Mouse (Mus musculus): ENCODE data around the gene Inpp1. TPM values are rescaled to one million over a fixed set of nuclear protein-coding genes. Genes with fewer than 3 reads are reported as not detected.
"Not testable (repeated sequence)": the region's sequence is repeated elsewhere in the genome, so short reads cannot be mapped to it uniquely, and the experiment has no call there.

Gene Inpp1
- polyA plus RNA-seq (2014; fragmentation: Nextera tagmentation; extraction: Ambion mirVana) = 16.0 and 18.6 TPM in 2 replicates

GRCm38 (mm10) chr1:52816910-52817812, at the start of gene Inpp1:
Gene Inpp1, minus strand, starts transcription at chr1:52817688.
- DNase-seq (ENCODE audit: low spot score) (peak; percentile 77), ATAC-seq (ENCODE audit: insufficient number of reproducible peaks, low FRiP score, low TSS enrichment, low read depth) (peak; percentile 84)
- no peaks in the 10 kb centered on the region for H3K4me1 ChIP-seq (ENCODE audit: control insufficient read depth, insufficient read depth, low read length)
- H3K27me3 ChIP-seq (ENCODE audit: control insufficient read depth, insufficient read depth, low read length) = no peaks in the 10 kb centered on the region
- H3K27ac ChIP-seq (replicated peaks; ENCODE audit: low read depth, low read length) = no peak within 1 kb of the TSS; the same call in 1 of the 2 replicates
- no peaks in the 10 kb centered on the region for H3K36me3 ChIP-seq (ENCODE audit: control insufficient read depth, insufficient read depth, low read length)
- H3K4me2 ChIP-seq (ENCODE audit: low read depth, severe bottlenecking) = peak within 1 kb of the TSS; percentile 76
- peak within 1 kb of the TSS; percentile 86 for H3K9ac ChIP-seq (ENCODE audit: low read length)
- H3K9me3 ChIP-seq (ENCODE audit: control insufficient read depth, low read length) = no peaks in the 10 kb centered on the region
- WGBS = 1% methylated on average over 53 of the region's 59 CpGs
- peak within 1 kb of the TSS; percentile 65 for H3K4me3 ChIP-seq (ENCODE audit: low read depth, low read length)

GRCm38 (mm10) chr1:52866007-52866406, 48.5 kb upstream of the Inpp1 start:
- ATAC-seq (ENCODE audit: insufficient number of reproducible peaks, low FRiP score, low TSS enrichment, low read depth) (no peak), DNase-seq (ENCODE audit: low spot score) (no peak)
- Histone ChIP-seq H3K4me1 (ENCODE audit: control insufficient read depth, insufficient read depth, low read length) (no peaks in the 10 kb centered on the region), H3K9ac (ENCODE audit: low read length) (no peak overlapping the region), H3K36me3 (ENCODE audit: control insufficient read depth, insufficient read depth, low read length) (no peaks in the 10 kb centered on the region), H3K27ac (replicated peaks; ENCODE audit: low read depth, low read length) (no peak overlapping the region), H3K4me2 (ENCODE audit: low read depth, severe bottlenecking) (no peak overlapping the region), H3K4me3 (ENCODE audit: low read depth, low read length) (no peak overlapping the region), H3K9me3 (ENCODE audit: control insufficient read depth, low read length) (no peaks in the 10 kb centered on the region), H3K27me3 (ENCODE audit: control insufficient read depth, insufficient read depth, low read length) (no peaks in the 10 kb centered on the region)
- WGBS = 91% methylated on average over 3 of the region's 3 CpGs

- no peak for ATAC-seq (ENCODE audit: insufficient number of reproducible peaks, low FRiP score, low TSS enrichment, low read depth)
- DNase-seq (ENCODE audit: low spot score) = no peak
- H3K27me3 ChIP-seq (ENCODE audit: control insufficient read depth, insufficient read depth, low read length) = no peaks in the 10 kb centered on the region
- H3K9ac ChIP-seq (ENCODE audit: low read length) = no peak overlapping the region
- H3K4me3 ChIP-seq (ENCODE audit: low read depth, low read length) = no peak overlapping the region
- no peak overlapping the region for H3K27ac ChIP-seq (replicated peaks; ENCODE audit: low read depth, low read length)
- no peaks in the 10 kb centered on the region for H3K36me3 ChIP-seq (ENCODE audit: control insufficient read depth, insufficient read depth, low read length)
- H3K4me2 ChIP-seq (ENCODE audit: low read depth, severe bottlenecking) = no peak overlapping the region
- WGBS = 87% methylated on average over 1 of the region's 1 CpGs
- no peaks in the 10 kb centered on the region for H3K4me1 ChIP-seq (ENCODE audit: control insufficient read depth, insufficient read depth, low read length)
- H3K9me3 ChIP-seq (ENCODE audit: control insufficient read depth, low read length) = no peaks in the 10 kb centered on the region
Observed at GRCm38 (mm10) chr1:52864220-52864619, 46.7 kb upstream of the Inpp1 start.

- H3K27ac ChIP-seq (replicated peaks; ENCODE audit: low read depth, low read length) = no peak overlapping the region
- no peaks in the 10 kb centered on the region for H3K4me1 ChIP-seq (ENCODE audit: control insufficient read depth, insufficient read depth, low read length)
- no peak for DNase-seq (ENCODE audit: low spot score)
- WGBS = 90% methylated on average over 7 of the region's 7 CpGs
- ATAC-seq (ENCODE audit: insufficient number of reproducible peaks, low FRiP score, low TSS enrichment, low read depth) = no peak
- H3K4me3 ChIP-seq (ENCODE audit: low read depth, low read length) = no peak overlapping the region
- H3K4me2 ChIP-seq (ENCODE audit: low read depth, severe bottlenecking) = no peak overlapping the region
- H3K36me3 ChIP-seq (ENCODE audit: control insufficient read depth, insufficient read depth, low read length) = no peaks in the 10 kb centered on the region
- H3K27me3 ChIP-seq (ENCODE audit: control insufficient read depth, insufficient read depth, low read length) = no peaks in the 10 kb centered on the region
- no peak overlapping the region for H3K9ac ChIP-seq (ENCODE audit: low read length)
- H3K9me3 ChIP-seq (ENCODE audit: control insufficient read depth, low read length) = no peaks in the 10 kb centered on the region
Observed at GRCm38 (mm10) chr1:52855904-52856601, 38.6 kb upstream of the Inpp1 start.

- not testable (repeated sequence) for DNase-seq (ENCODE audit: low spot score); H3K36me3 ChIP-seq (ENCODE audit: control insufficient read depth, insufficient read depth, low read length); H3K27ac ChIP-seq (replicated peaks; ENCODE audit: low read depth, low read length); H3K9me3 ChIP-seq (ENCODE audit: control insufficient read depth, low read length); H3K4me2 ChIP-seq (ENCODE audit: low read depth, severe bottlenecking); H3K9ac ChIP-seq (ENCODE audit: low read length); H3K4me3 ChIP-seq (ENCODE audit: low read depth, low read length); ATAC-seq (ENCODE audit: insufficient number of reproducible peaks, low FRiP score, low TSS enrichment, low read depth); H3K27me3 ChIP-seq (ENCODE audit: control insufficient read depth, insufficient read depth, low read length); H3K4me1 ChIP-seq (ENCODE audit: control insufficient read depth, insufficient read depth, low read length)
- WGBS = no CpG with 5 or more reads among the region's 1 CpGs
Observed at GRCm38 (mm10) chr1:52854029-52854428, 36.5 kb upstream of the Inpp1 start.

- no peak overlapping the region for H3K9ac ChIP-seq (ENCODE audit: low read length)
- H3K4me2 ChIP-seq (ENCODE audit: low read depth, severe bottlenecking) = no peak overlapping the region
- H3K4me1 ChIP-seq (ENCODE audit: control insufficient read depth, insufficient read depth, low read length) = peaks cover 4% of the 10 kb centered on the region; the same call in 1 of the 2 replicates
- 82% methylated on average over 4 of the region's 4 CpGs for WGBS
- no peaks in the 10 kb centered on the region for H3K9me3 ChIP-seq (ENCODE audit: control insufficient read depth, low read length)
- no peak overlapping the region for H3K27ac ChIP-seq (replicated peaks; ENCODE audit: low read depth, low read length)
- ATAC-seq (ENCODE audit: insufficient number of reproducible peaks, low FRiP score, low TSS enrichment, low read depth) = no peak
- no peaks in the 10 kb centered on the region for H3K27me3 ChIP-seq (ENCODE audit: control insufficient read depth, insufficient read depth, low read length)
- no peak overlapping the region for H3K4me3 ChIP-seq (ENCODE audit: low read depth, low read length)
- no peaks in the 10 kb centered on the region for H3K36me3 ChIP-seq (ENCODE audit: control insufficient read depth, insufficient read depth, low read length)
- DNase-seq (ENCODE audit: low spot score) = no peak
Observed at GRCm38 (mm10) chr1:52849422-52849821, 31.9 kb upstream of the Inpp1 start.

- ATAC-seq (ENCODE audit: insufficient number of reproducible peaks, low FRiP score, low TSS enrichment, low read depth) (no peak), DNase-seq (ENCODE audit: low spot score) (no peak)
- 92% methylated on average over 4 of the region's 4 CpGs for WGBS
- no peak overlapping the region for H3K4me2 ChIP-seq (ENCODE audit: low read depth, severe bottlenecking)
- H3K9me3 ChIP-seq (ENCODE audit: control insufficient read depth, low read length) = no peaks in the 10 kb centered on the region
- no peaks in the 10 kb centered on the region for H3K36me3 ChIP-seq (ENCODE audit: control insufficient read depth, insufficient read depth, low read length)
- H3K27me3 ChIP-seq (ENCODE audit: control insufficient read depth, insufficient read depth, low read length) = no peaks in the 10 kb centered on the region
- no peak overlapping the region for H3K27ac ChIP-seq (replicated peaks; ENCODE audit: low read depth, low read length)
- no peak overlapping the region for H3K4me3 ChIP-seq (ENCODE audit: low read depth, low read length)
- H3K4me1 ChIP-seq (ENCODE audit: control insufficient read depth, insufficient read depth, low read length) = peaks cover 4% of the 10 kb centered on the region; the same call in 1 of the 2 replicates
- H3K9ac ChIP-seq (ENCODE audit: low read length) = no peak overlapping the region
Observed at GRCm38 (mm10) chr1:52846556-52846955, 29.1 kb upstream of the Inpp1 start.

- Histone ChIP-seq H3K9me3 (ENCODE audit: control insufficient read depth, low read length) (no peaks in the 10 kb centered on the region), H3K4me3 (ENCODE audit: low read depth, low read length) (peak within 1 kb of the TSS; percentile 38), H3K4me2 (ENCODE audit: low read depth, severe bottlenecking) (peak within 1 kb of the TSS; percentile 48), H3K27ac (replicated peaks; ENCODE audit: low read depth, low read length) (no peak within 1 kb of the TSS), H3K4me1 (ENCODE audit: control insufficient read depth, insufficient read depth, low read length) (peaks cover 4% of the 10 kb centered on the region; the same call in 1 of the 2 replicates), H3K36me3 (ENCODE audit: control insufficient read depth, insufficient read depth, low read length) (no peaks in the 10 kb centered on the region), H3K9ac (ENCODE audit: low read length) (peak within 1 kb of the TSS; percentile 56), H3K27me3 (ENCODE audit: control insufficient read depth, insufficient read depth, low read length) (no peaks in the 10 kb centered on the region)
- ATAC-seq (ENCODE audit: insufficient number of reproducible peaks, low FRiP score, low TSS enrichment, low read depth) (peak; percentile 100), DNase-seq (ENCODE audit: low spot score) (peak; percentile 98)
- WGBS = 4% methylated on average over 45 of the region's 45 CpGs
Observed at GRCm38 (mm10) chr1:52844782-52845665, 27.5 kb upstream of the Inpp1 start, which contains the start of gene Hibch. Gene Hibch, plus strand, starts transcription at chr1:52844929.

All from limb, embryonic 11.5 days (tissue).